Mouse (Mus musculus) lung, embryonic 14.5 days (tissue): ENCODE data around the gene Anapc7. TPM values are rescaled to one million over a fixed set of nuclear protein-coding genes. Genes with fewer than 3 reads are reported as not detected.

Experiments
- ATAC-seq: fragments of 200-750 bp; cut with Nextera tagmentation; 2 replicates; pipeline ENCODE4 v1.8.0; 2017; ENCODE audit warnings: mild to moderate bottlenecking, moderate TSS enrichment, moderate library complexity; ENCODE audit not compliant: insufficient read depth
- DNase-seq: peaks from one replicate; pipeline ENCODE4 v3.0.0-alpha.2; 2015
- H3K27ac ChIP-seq: fragments of 300-500 bp; sonication (generic); 2 replicates; pipeline ENCODE4 v1.5.1; 2014; ENCODE audit warnings: low read depth, mild to moderate bottlenecking, moderate library complexity
- H3K27me3 ChIP-seq: fragments of 300-500 bp; sonication (generic); 2 replicates; pipeline ENCODE4 v1.6.1; 2014; ENCODE audit warnings: low read length, control low read depth; ENCODE audit not compliant: insufficient read depth
- H3K36me3 ChIP-seq: fragments of 300-500 bp; sonication (generic); 2 replicates; pipeline ENCODE4 v1.6.1; 2014; ENCODE audit warnings: control low read depth; ENCODE audit not compliant: insufficient read depth
- H3K4me1 ChIP-seq: fragments of 300-500 bp; sonication (generic); 2 replicates; pipeline ENCODE4 v1.6.1; 2014; ENCODE audit warnings: antibody characterized with exemption, control low read depth; ENCODE audit not compliant: insufficient read depth
- H3K4me2 ChIP-seq: fragments of 300-500 bp; sonication (generic); 2 replicates; pipeline ENCODE4 v1.6.1; 2014; ENCODE audit warnings: mild to moderate bottlenecking
- H3K4me3 ChIP-seq: fragments of 300-500 bp; sonication (generic); 2 replicates; pipeline ENCODE4 v1.5.1; 2014; ENCODE audit warnings: low read depth, low read length
- H3K9ac ChIP-seq: fragments of 300-500 bp; sonication (generic); 2 replicates; pipeline ENCODE4 v1.6.1; 2014
- H3K9me3 ChIP-seq: fragments of 300-500 bp; sonication (generic); 2 replicates; pipeline ENCODE4 v1.6.1; 2016; ENCODE audit warnings: low read depth, low read length, control low read depth
- CTCF ChIP-seq: IDR thresholded peaks from 2 replicates; pipeline ENCODE4 v1.5.1; 2016; ENCODE audit warnings: antibody characterized with exemption, low read depth
- WGBS: fragments of 180-500 bp; shearing (Covaris S2); extraction: QIAGEN DNeasy Blood & Tissue Kit; methylation state at CpG from one replicate; pipeline ENCODE4 v1.1.7; 2014; 5-methylcytosine and 5-hydroxymethylcytosine counted together
- polyA plus RNA-seq: library from polyadenylated mRNA; unstranded; fragments of >200 nt; fragmentation: Nextera tagmentation; extraction: Ambion mirVana; gene quantifications from 2 replicates; pipeline ENCODE4 v1.2.1, GENCODE M21; 2014

Anapc7 gene
- polyA plus RNA-seq, 1 experiment from 2014 or later: 31.9 TPM

DNA sequence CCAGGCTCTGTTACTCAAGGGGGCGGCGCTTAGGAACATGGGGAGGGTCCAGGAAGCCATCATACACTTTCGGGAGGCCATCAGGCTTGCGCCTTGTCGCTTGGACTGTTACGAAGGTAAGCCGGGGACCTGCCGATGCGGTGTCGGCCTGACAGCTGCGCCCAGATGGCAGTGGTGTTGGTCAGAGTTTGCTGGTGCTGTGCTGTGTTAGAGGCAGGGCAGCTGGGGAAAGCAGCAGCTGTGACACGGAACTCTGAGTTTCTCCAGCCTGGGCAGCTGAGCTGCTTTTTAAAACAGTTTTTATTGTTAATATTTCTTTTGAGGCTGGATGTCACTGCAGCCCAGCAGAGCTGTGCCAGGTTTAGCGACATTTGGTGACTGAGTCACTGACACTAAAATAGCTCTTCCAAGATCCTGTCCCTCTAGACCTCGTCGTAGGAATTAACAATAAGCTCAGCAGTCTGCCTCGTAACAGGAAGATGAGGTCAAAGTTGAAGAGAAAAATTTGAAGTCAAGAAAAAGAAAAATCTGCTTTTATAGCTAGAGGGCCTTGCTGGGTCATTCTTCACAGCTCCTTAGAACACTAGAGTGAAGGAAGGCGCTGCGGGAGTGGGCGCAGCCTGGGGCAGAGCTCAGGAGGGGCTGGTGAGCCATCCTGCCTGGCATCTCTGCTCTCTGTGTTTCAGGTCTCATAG lies 18.1 kb downstream of the Anapc7 start:
- ATAC-seq (peak; percentile 47), DNase-seq (peak; percentile 25)
- Histone ChIP-seq H3K27me3 (no peaks in the 10 kb centered on the region), H3K4me1 (no peaks in the 10 kb centered on the region), H3K9me3 (no peaks in the 10 kb centered on the region), H3K4me3 (no peak overlapping the region), H3K4me2 (no peak overlapping the region), H3K9ac (no peak overlapping the region; the same call in 1 of the 2 replicates), H3K27ac (no peak overlapping the region; the same call in 1 of the 2 replicates), H3K36me3 (peaks cover 99% of the 10 kb centered on the region)
- no peak for TF ChIP-seq CTCF
- WGBS: 75% methylated on average over 19 of the region's 19 CpGs

DNA sequence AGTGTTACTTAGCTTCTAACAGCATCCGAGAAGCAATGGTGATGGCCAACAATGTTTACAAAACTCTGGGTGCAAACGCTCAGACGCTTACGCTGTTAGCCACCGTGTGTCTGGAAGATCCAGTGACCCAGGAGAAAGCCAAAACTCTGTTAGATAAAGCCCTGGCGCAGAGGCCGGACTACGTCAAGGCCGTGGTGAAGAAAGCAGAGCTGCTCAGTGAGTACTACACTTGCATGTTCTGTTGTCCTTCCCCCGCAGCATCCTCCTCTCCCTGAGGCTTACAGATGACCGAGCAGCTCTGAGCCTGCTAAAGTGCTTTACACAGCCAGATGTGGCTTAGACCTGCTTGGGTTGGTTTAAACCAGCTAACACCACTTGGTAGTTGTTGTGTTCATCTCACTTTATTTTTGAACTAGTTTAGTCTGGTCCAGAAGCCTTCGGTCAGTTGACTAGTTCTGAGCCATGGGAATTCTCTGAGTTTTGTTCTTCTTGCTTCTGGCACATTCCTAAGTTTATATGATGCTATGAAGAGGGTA lies 18.7 kb downstream of the Anapc7 start:
- Histone ChIP-seq H3K4me1 (no peaks in the 10 kb centered on the region), H3K9me3 (no peaks in the 10 kb centered on the region), H3K9ac (no peak overlapping the region), H3K4me2 (no peak overlapping the region), H3K27me3 (no peaks in the 10 kb centered on the region), H3K4me3 (no peak overlapping the region), H3K27ac (no peak overlapping the region), H3K36me3 (peaks cover 99% of the 10 kb centered on the region)
- TF ChIP-seq CTCF: no peak
- DNase-seq (no peak), ATAC-seq (no peak)
- WGBS: 84% methylated on average over 12 of the region's 12 CpGs

GRCm38 (mm10) chr5:122444492-122444891 lies 23.0 kb downstream of the Anapc7 start:
- H3K4me3 ChIP-seq: no peak overlapping the region
- ATAC-seq: no peak
- no peak for TF ChIP-seq CTCF
- no peaks in the 10 kb centered on the region for H3K4me1 ChIP-seq
- H3K36me3 ChIP-seq: peaks cover 73% of the 10 kb centered on the region
- H3K9ac ChIP-seq: no peak overlapping the region
- no peaks in the 10 kb centered on the region for H3K9me3 ChIP-seq
- no peak for DNase-seq
- no peak overlapping the region for H3K27ac ChIP-seq
- no peaks in the 10 kb centered on the region for H3K27me3 ChIP-seq
- WGBS: 86% methylated on average over 10 of the region's 10 CpGs
- H3K4me2 ChIP-seq: no peak overlapping the region

DNA sequence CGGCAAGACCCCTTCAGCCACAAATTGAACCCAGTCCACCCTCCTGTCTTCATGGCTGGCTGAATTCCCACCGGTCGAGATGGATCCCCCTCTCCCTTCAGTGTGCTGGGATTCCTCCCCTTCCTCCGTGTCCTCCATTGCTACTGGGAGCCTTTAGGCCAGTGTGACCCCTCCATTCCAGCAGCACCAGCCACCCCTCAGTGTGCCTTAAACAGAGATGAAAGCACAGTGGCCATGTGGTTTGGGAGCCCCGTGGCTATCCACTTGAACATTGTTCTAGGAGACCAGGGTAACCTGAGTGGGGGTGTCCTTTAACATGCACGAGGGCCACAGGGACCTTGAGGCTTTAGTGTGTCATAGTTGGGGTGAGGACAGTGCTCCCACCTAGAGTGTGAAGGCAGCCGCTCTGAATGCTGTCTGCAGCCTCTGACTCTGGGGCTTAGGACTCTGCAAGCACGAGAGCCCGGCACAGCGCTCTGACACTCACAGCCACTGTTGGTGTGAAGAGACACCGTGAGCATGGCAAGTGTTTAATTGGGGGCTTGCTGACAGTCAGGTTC lies 23.6 kb downstream of the Anapc7 start:
- TF ChIP-seq CTCF: no peak
- H3K27ac ChIP-seq: no peak overlapping the region
- no peak overlapping the region for H3K4me3 ChIP-seq
- DNase-seq (no peak), ATAC-seq (no peak)
- H3K36me3 ChIP-seq: peaks cover 67% of the 10 kb centered on the region
- no peaks in the 10 kb centered on the region for H3K27me3 ChIP-seq
- H3K9ac ChIP-seq: no peak overlapping the region
- whole genome bisulfite sequencing: 88% methylated on average over 11 of the region's 11 CpGs
- H3K4me1 ChIP-seq: no peaks in the 10 kb centered on the region
- H3K9me3 ChIP-seq: no peaks in the 10 kb centered on the region
- H3K4me2 ChIP-seq: no peak overlapping the region

- WGBS: 83% methylated on average over 8 of the region's 8 CpGs
- no peaks in the 10 kb centered on the region for H3K4me1 ChIP-seq
- no peaks in the 10 kb centered on the region for H3K27me3 ChIP-seq
- DNase-seq (no peak), ATAC-seq (no peak)
- H3K9me3 ChIP-seq: no peaks in the 10 kb centered on the region
- H3K27ac ChIP-seq: no peak overlapping the region
- TF ChIP-seq CTCF: no peak
- peaks cover 50% of the 10 kb centered on the region for H3K36me3 ChIP-seq
- H3K4me3 ChIP-seq: no peak overlapping the region
- no peak overlapping the region for H3K9ac ChIP-seq
- no peak overlapping the region for H3K4me2 ChIP-seq
These were observed 26.4 kb downstream of the Anapc7 start for GRCm38 (mm10) chr5:122447857-122448256.

GRCm38 (mm10) chr5:122448869-122449268 lies 27.4 kb downstream of the Anapc7 start:
- WGBS: 81% methylated on average over 5 of the region's 5 CpGs

GRCm38 (mm10) chr5:122449946-122450345 lies 28.5 kb downstream of the Anapc7 start:
- Histone ChIP-seq H3K4me2 (no peak overlapping the region), H3K9me3 (no peaks in the 10 kb centered on the region), H3K9ac (no peak overlapping the region), H3K4me1 (no peaks in the 10 kb centered on the region), H3K27ac (no peak overlapping the region), H3K36me3 (peaks cover 50% of the 10 kb centered on the region), H3K4me3 (no peak overlapping the region), H3K27me3 (no peaks in the 10 kb centered on the region)
- no peak for TF ChIP-seq CTCF
- WGBS: 65% methylated on average over 7 of the region's 7 CpGs
- ATAC-seq: no peak
- no peak for DNase-seq

More at GRCm38 (mm10) chr5:122448869-122449268, 27.4 kb downstream of the Anapc7 start:
- Histone ChIP-seq H3K27ac (no peak overlapping the region), H3K9me3 (no peaks in the 10 kb centered on the region), H3K9ac (no peak overlapping the region), H3K4me2 (no peak overlapping the region), H3K36me3 (peaks cover 50% of the 10 kb centered on the region), H3K4me1 (no peaks in the 10 kb centered on the region), H3K4me3 (no peak overlapping the region), H3K27me3 (no peaks in the 10 kb centered on the region)
- ATAC-seq: no peak
- TF ChIP-seq CTCF: no peak
- DNase-seq: no peak
